Mouse (Mus musculus): ENCODE results near the gene Lipt2.

The Lipt2 gene

DNA sequence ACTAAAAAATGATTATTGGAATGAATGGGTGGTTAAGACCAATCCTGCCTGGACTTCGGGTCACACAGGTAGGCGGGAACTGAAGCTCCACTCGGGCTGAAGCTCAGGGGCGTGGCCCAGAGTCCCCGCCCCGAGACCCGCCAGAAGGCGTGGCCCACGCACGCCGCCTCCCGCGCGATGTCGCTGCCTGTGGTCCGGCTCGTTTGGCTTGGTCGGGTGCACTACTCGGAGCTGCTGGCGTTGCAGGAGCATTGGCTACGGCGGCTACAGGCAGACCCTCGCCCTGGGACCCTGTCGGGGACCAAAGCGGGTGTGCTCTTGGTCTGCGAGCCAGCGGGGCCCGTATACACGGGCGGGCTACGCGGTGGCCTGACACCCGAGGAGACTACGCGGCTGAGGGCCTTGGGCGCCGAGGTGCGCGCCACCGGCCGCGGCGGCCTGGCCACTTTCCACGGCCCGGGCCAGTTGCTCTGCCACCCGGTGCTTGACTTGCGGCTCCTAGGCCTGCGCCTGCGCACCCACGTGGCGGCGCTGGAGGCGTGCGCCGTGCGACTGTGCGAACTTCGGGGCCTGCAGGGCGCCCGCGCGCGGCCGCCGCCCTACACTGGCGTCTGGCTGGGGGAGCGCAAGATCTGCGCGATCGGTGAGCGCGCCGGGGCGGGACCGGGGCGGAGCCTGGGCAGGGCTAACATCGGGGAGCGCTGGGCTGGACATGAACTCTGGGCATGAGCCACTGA, at the start of gene Lipt2:
Lipt2 (plus strand) TSS at position 173 of the 737 bp plus-strand sequence.
- DNase-seq (ENCODE audit: low read depth, low spot score) = peak; percentile 63

DNA sequence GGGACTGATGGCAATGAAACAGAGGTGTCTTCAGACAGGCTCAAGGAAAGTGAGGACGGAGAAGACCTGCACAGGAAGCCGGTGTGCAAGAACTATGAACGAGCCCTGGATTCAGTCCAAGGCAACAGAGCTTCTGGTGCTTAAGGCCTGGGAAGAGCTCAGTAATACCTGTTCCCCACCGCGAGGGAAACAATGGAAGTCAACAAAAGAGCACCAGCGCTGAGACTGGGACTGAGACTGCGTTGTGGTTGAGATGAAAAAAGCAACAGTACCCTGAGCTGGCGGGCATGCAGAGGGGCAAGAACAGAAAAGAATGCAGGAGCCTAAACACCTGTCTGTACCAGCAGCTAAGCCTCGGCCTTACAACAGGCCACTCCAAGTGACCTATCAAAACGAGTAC, 47.6 kb upstream of the Lipt2 start:
- DNase-seq (ENCODE audit: low read depth, low spot score) = no peak

GRCm38 (mm10) chr7:100113821-100114220, 45.3 kb upstream of the Lipt2 start:
- DNase-seq (ENCODE audit: low read depth, low spot score) = no peak

GRCm38 (mm10) chr7:100114279-100114678, 44.8 kb upstream of the Lipt2 start:
- DNase-seq (ENCODE audit: low read depth, low spot score) = no peak

DNA sequence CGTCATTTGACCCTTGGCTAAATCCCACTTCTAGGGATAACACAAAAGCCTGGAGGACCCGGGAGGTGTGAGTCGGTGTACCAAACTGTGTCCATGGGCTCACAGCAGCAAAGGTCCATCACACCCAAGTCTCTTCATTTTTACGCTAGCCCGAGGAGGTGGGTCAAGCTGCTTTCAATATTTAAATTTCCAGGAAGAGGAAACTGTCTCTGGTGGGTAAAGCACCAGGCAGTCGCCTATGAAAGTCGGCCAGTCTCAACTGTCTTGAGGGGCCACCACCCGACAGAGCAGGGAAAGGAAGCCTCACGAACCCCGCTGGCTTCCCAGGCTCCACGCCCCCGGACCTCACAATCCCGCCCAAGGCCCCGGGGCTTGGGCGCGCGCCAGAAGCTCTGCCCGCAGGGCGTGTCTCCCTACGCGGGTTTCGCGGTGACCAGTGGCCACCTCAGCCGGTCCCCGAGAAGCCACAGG, 38.3 kb upstream of the Lipt2 start:
- DNase-seq (ENCODE audit: low read depth, low spot score) = peak; percentile 45

GRCm38 (mm10) chr7:100121376-100121789, 37.7 kb upstream of the Lipt2 start, which contains the start of gene Pold3:
TSS of gene Pold3 (minus strand) at chr7:100121565.
- DNase-seq (ENCODE audit: low read depth, low spot score) = peak; percentile 95

GRCm38 (mm10) chr7:100123486-100123885, 35.6 kb upstream of the Lipt2 start:
- no peak for DNase-seq (ENCODE audit: low read depth, low spot score)

- DNase-seq (ENCODE audit: low read depth, low spot score) = peak; percentile 46
Measured at GRCm38 (mm10) chr7:100124211-100124610, 34.9 kb upstream of the Lipt2 start.

DNA sequence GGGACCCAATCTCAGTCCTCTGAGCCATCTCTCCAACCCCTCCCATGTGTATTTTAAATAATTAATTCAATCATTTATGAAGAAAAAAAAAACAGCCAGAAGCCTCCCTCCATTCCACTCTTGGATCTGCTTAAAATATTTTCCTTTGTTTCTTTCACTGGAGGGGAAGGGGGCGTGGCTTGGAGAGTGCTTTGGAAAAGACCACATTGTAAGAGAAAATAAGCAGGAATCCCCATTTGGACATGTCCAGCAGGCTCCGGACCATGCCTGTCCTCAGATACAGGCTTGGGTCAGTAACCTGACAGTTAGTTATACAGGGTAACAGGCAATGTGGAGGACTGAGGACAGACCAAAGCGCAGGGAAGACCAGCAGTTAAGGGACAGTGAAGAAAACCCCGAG, 33.9 kb upstream of the Lipt2 start:
- no peak for DNase-seq (ENCODE audit: low read depth, low spot score)

- DNase-seq (ENCODE audit: low read depth, low spot score) = no peak
Measured at GRCm38 (mm10) chr7:100126514-100126913, 32.6 kb upstream of the Lipt2 start.

GRCm38 (mm10) chr7:100128262-100129041, 30.6 kb upstream of the Lipt2 start:
- no peak for DNase-seq (ENCODE audit: low read depth, low spot score)

DNA sequence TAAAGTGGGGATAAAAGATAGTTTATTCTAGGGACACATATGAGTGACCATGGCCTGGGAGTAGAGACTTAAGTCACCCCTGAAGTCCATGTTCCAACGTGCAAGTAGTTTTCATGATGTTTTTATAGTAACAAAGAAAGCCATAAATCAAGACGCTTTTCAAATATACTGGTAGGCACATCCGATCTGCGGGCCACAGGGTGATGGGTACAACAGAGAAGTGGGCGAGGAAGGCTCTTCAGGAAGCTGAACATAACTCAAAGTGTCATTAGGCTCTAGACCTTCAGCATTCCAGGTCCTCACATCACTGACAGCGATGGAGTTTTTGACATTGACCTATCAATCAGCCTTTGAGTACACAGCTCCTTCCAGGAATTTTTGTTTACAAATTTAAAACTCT, 28.5 kb upstream of the Lipt2 start:
- DNase-seq (ENCODE audit: low read depth, low spot score) = no peak

DNA sequence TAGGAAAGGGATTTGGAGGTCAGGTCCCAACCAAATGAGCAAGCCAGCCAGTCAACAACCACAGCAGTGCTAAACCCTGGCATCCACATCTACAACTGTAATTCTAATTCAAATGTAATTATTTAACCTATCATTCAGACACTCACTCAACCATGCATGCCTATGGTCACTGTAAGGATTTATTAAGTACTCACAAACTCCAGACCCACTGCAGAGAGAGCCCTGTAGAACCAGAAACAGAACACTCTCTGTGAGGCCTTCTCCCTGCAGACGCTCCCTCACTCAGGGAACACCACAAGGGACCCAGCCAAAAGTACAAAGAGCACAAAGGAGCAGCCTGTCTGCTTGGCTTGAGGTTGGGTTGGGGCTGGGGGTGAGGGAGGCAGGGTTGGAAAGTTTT, 26.7 kb upstream of the Lipt2 start:
- DNase-seq (ENCODE audit: low read depth, low spot score) = no peak

GRCm38 (mm10) chr7:100137038-100137437, 22.0 kb upstream of the Lipt2 start:
- DNase-seq (ENCODE audit: low read depth, low spot score) = no peak

DNA sequence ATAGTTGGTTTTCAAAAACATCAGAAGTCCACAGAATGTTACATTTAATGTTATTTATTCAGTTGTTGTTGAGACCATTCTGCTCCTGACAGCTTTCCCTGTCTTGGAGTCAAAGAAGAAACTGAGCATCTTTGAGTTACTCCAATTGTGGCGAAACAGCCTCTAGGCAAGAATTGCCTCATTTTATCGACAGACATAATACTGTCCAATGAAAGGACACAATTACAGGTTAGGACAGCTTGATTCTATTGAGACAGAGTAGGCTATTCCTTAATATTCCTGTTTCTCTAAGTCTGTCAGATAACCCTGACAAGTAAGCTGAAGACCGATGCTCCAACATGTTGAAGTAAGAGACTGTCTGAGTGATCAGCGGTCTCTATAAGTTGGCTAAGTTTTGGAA, 21.0 kb upstream of the Lipt2 start:
- DNase-seq (ENCODE audit: low read depth, low spot score) = no peak

DNA sequence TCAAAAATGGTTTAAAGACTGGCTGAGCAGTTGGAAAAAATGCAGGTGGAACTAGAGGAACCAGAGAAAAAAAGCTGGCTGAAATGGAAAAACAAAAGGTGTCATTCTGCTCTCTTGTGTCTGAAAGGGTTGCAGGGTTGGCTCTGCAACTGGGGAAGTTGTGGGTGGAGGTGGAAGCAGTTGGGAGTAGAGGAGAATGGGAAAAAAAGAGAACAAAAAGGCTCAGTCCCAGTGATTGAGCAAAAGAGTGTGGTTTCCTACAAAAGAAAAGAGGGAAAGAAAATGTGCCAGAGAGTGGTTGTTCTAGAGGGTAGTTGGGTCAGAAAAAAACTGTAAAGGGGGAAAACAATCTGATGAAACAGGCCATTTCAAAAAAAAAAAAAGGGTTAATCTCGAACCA, 18.5 kb upstream of the Lipt2 start:
- no peak for DNase-seq (ENCODE audit: low read depth, low spot score)

DNA sequence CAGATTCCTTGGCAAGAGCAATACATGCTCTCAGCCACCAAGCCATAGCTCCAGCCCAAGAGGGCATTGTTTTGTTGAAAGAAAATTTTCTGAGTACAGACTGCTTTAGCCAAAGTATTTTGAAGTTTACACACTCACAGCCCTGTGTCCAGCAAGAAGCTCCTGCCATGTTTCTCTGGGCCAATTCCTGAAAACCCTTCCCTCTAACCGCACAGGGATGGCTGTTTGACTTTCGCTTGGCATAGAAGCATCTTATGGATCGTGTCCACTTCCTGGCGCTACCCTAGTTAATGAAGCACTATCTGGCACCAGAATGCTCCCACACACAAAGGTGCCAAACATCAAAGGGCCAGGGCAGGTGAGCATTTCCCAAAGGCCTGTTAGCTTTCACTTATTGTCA, 10.5 kb upstream of the Lipt2 start:
- no peak for DNase-seq (ENCODE audit: low read depth, low spot score)

DNA sequence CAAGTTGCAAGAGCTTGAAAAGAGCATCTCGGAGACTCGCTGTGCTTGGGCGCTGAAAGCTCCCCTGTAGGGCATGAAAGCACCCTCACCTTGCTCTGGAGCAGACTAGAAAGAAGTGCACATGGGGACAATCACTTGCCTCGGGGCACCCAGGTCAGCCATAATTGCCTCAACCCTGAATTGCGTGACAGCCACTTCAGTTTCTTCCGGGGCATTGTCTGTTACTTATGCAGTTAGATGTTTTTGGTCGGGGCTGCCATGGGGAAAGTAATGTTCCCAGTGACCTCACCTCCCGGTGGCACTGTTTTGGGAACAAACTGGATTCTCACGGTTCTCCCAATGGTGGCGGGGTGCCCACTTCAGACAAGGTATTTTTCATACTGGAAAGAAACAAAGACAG, 9.0 kb upstream of the Lipt2 start:
- DNase-seq (ENCODE audit: low read depth, low spot score) = no peak

GRCm38 (mm10) chr7:100150626-100151025, 8.5 kb upstream of the Lipt2 start:
- DNase-seq (ENCODE audit: low read depth, low spot score) = no peak

DNA sequence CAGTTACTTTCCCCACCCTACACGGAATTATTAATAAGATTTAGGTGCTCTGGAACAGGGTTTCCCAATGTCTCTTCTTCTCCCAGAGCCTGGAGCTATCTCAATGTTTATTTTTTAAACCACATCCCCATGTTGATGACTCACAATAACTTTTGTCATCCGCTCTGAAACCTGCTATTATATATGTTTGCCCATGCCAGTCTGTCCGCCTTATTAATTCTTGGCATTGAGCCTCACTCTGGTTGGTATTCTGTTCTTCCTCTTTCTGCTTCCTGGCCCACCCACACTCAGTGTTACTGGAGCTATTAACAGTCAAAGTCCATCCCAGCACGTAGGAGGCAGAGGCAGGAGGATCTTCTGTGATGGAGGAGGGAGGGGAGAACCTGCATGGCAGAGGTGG, 1.4 kb upstream of the Lipt2 start:
- DNase-seq (ENCODE audit: low read depth, low spot score) = no peak

DNA sequence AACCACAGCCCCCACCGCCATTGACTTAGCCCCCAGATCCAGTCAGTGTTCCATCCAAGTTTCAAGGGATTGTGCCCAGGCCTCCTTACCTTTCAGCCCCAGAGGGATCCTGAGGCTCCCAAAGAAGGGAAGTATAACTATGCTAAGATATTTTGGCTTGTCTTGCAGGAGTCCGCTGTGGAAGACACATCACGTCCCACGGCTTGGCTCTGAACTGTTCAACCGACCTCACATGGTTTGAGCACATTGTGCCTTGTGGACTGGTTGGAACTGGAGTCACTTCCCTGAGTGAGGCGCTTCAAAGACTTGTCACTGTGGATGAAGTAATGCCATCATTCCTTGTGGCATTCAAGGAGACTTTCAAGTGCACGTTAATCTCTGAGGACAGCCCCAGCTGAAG, 929 bp downstream of the Lipt2 start:
- DNase-seq (ENCODE audit: low read depth, low spot score) = no peak

DNA sequence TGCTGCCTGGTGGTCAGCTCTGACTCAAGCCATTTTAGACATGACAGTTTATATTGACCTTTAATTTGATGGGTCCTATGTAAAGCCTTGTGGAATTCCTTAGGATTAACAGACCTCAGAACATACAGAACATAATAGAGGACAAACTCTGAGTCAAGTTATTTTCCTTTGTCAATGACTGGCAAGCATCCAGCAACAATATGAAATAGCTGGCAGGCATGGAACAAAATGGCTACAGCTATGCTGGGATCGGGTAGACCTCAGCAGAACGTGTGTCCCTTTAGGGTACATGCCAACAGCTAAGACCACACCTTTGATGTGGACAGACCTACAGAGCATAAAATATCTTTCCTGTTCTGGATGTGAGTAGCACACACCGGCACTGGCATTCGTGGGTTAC, 4.4 kb downstream of the Lipt2 start:
- no peak for DNase-seq (ENCODE audit: low read depth, low spot score)

DNA sequence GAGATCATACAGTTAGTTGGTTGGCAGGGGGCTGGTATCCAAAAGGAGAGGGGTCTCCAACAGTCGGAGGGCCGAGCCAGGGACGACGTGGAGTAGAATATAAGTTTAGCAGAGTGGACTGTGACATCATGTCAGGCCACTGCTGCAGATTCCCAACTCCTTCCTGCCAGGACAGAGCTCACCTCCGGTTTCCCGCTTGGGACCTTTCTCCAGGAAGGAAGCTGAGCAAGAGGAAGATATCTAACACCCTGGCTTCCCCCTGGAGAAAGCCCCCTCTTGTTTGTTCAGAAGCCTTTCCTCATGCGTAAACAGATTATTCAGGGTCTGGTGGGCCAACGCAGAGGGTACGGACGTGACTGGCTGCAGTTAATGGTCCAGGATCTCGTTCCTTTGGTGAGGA, 9.6 kb downstream of the Lipt2 start:
- DNase-seq (ENCODE audit: low read depth, low spot score) = no peak
